Mouse (Mus musculus) hindbrain, embryonic 16.5 days (tissue): Measurements from ENCODE around the gene Usp32. TPM values are rescaled to one million over a fixed set of nuclear protein-coding genes. Genes with fewer than 3 reads are reported as not detected.

Experiments
- ATAC-seq: fragments of 200-750 bp; cut with Nextera tagmentation; 2 replicates; pipeline ENCODE4 v1.8.0; 2017; ENCODE audit warnings: moderate TSS enrichment, moderate library complexity
- H3K27ac ChIP-seq: fragments of 300-500 bp; sonication (generic); 2 replicates; pipeline ENCODE4 v1.5.1; 2014; ENCODE audit warnings: low read depth, mild to moderate bottlenecking, control low read depth, low read length, moderate library complexity
- H3K27me3 ChIP-seq: fragments of 300-500 bp; sonication (generic); replicated peaks from 2 replicates; pipeline ENCODE4 v1.6.1; 2014; ENCODE audit warnings: low read length; ENCODE audit not compliant: control insufficient read depth, insufficient read depth
- H3K36me3 ChIP-seq: fragments of 300-500 bp; sonication (generic); 2 replicates; pipeline ENCODE4 v1.6.1; 2014; ENCODE audit warnings: mild to moderate bottlenecking, low read length, moderate library complexity, mixed read lengths; ENCODE audit not compliant: control insufficient read depth, insufficient read depth
- H3K4me1 ChIP-seq: fragments of 300-500 bp; sonication (generic); 2 replicates; pipeline ENCODE4 v1.6.1; 2014; ENCODE audit warnings: low read depth, low read length; ENCODE audit not compliant: control insufficient read depth, insufficient read depth
- H3K4me2 ChIP-seq: fragments of 300-500 bp; sonication (generic); 2 replicates; pipeline ENCODE4 v1.6.1; 2014; ENCODE audit warnings: mild to moderate bottlenecking, low read length, control low read depth, moderate library complexity
- H3K4me3 ChIP-seq: fragments of 300-500 bp; sonication (generic); 2 replicates; pipeline ENCODE4 v1.5.1; 2014; ENCODE audit warnings: mild to moderate bottlenecking, low read length, control low read depth, moderate library complexity
- H3K9ac ChIP-seq: fragments of 300-500 bp; sonication (generic); 2 replicates; pipeline ENCODE4 v1.6.1; 2014; ENCODE audit warnings: low read depth, mild to moderate bottlenecking, control low read depth, low read length, moderate library complexity
- H3K9me3 ChIP-seq: fragments of 300-500 bp; sonication (generic); 2 replicates; pipeline ENCODE4 v1.6.1; 2014; ENCODE audit warnings: mild to moderate bottlenecking, low read length, moderate library complexity; ENCODE audit not compliant: control insufficient read depth
- WGBS: fragments of 180-500 bp; shearing (Covaris S2); extraction: QIAGEN DNeasy Blood & Tissue Kit; methylation state at CpG from one replicate; pipeline ENCODE4 v1.1.7; 2014; 5-methylcytosine and 5-hydroxymethylcytosine counted together
- polyA plus RNA-seq: library from polyadenylated mRNA; unstranded; fragments of >200 nt; fragmentation: Nextera tagmentation; extraction: Ambion mirVana; gene quantifications from 2 replicates; pipeline ENCODE4 v1.2.1, GENCODE M21; 2015

The Usp32 gene
- polyA plus RNA-seq, 1 experiment from 2014 or later = 9.7 TPM

DNA sequence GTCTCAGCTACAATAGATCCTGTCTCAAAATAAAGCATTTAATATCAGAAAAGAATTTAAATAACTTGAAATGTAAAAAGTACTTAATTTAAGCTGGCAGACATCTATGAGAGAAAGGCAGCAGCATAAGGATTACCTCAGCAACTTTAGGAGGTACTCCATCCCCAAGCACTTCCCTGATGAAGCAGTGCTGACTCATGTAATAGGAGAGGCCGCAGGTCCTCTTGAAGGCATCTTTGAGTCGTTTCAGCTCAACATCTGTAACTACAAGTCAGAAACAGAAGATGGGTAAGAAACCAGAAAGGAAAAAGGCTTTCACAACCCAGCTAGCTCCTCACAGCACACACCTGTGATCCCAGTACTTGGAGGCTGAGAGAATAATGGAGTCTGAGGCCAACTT lies 36.2 kb downstream of the Usp32 start:
- H3K4me2 ChIP-seq = no peak overlapping the region
- H3K4me1 ChIP-seq = no peaks in the 10 kb centered on the region
- H3K9me3 ChIP-seq = no peaks in the 10 kb centered on the region
- H3K9ac ChIP-seq = no peak overlapping the region
- no peak for ATAC-seq
- 65% methylated on average over 2 of the region's 2 CpGs for WGBS
- no peak overlapping the region for H3K27ac ChIP-seq
- H3K4me3 ChIP-seq = no peak overlapping the region
- no peaks in the 10 kb centered on the region for H3K36me3 ChIP-seq
- no peaks in the 10 kb centered on the region for H3K27me3 ChIP-seq

DNA sequence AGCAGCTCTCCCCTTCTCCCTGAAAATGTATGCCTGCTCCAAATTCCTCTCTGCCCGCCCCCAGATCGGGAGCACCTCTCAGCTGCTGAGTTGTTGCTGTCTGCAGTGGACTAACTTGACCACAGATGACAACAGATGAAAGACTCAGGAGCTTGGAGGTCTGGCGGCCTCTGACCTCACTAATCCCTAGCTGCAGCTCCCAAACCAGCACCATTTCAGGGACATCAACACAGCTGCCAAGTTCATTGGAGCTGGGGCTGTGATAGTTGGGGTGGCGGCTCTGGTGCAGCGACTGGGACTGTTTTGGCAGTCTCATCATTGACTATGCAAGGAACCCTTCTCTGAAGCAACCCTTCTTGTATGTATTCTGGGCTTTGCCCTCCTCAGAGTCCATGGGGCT lies 44.8 kb downstream of the Usp32 start:
- Histone ChIP-seq H3K27ac (no peak overlapping the region), H3K4me1 (no peaks in the 10 kb centered on the region), H3K27me3 (no peaks in the 10 kb centered on the region), H3K9ac (no peak overlapping the region), H3K36me3 (no peaks in the 10 kb centered on the region), H3K4me2 (no peak overlapping the region), H3K9me3 (no peaks in the 10 kb centered on the region), H3K4me3 (no peak overlapping the region)
- ATAC-seq = no peak
- 66% methylated on average over 5 of the region's 5 CpGs for WGBS

DNA sequence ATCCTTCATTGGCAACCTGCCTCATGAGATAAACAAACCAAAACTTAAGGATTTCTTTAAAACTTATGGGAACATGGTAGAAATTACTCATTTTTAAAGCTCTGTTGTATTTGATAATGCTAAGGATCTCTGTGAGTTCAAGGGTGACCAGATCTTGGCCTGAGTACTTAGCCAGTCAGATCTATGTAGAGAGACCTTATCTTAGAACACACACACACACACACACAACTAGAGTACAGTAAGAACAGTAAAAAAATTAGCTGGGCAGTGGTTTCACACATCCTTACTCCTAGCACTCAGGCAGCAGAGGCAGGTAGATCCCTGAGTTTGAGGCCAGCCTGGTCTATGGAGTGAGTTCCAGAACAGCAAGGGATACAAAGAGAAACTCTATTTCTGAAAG lies 53.7 kb downstream of the Usp32 start:
- no peaks in the 10 kb centered on the region for H3K27me3 ChIP-seq
- H3K9ac ChIP-seq = no peak overlapping the region
- H3K4me2 ChIP-seq = no peak overlapping the region
- H3K4me1 ChIP-seq = no peaks in the 10 kb centered on the region
- no peaks in the 10 kb centered on the region for H3K9me3 ChIP-seq
- no peak overlapping the region for H3K4me3 ChIP-seq
- no peak for ATAC-seq
- no peak overlapping the region for H3K27ac ChIP-seq
- no peaks in the 10 kb centered on the region for H3K36me3 ChIP-seq

DNA sequence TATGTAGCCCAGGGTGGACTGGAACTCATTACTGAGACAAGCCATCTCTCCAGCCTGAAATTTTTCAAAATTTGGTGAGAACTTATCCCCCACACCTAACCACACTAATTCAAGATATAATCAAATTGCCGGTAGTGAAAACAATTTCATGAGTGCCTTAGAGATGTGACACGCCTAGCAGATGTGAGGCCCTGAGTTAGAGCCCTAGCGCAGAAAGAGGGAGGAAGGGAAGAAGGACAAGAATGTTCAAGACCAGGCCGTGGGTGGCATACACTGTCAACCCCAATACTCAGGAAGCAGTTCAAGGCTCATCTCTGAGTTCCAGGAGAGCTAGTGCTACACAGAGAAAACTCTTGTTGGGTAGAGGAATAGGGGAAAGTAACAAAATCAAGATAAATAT lies 72.1 kb downstream of the Usp32 start:
- Histone ChIP-seq H3K9me3 (no peaks in the 10 kb centered on the region), H3K4me2 (no peak overlapping the region), H3K9ac (no peak overlapping the region), H3K27me3 (no peaks in the 10 kb centered on the region), H3K4me1 (no peaks in the 10 kb centered on the region), H3K36me3 (no peaks in the 10 kb centered on the region), H3K27ac (no peak overlapping the region), H3K4me3 (no peak overlapping the region)
- no peak for ATAC-seq
- WGBS = 98% methylated on average over 4 of the region's 4 CpGs

DNA sequence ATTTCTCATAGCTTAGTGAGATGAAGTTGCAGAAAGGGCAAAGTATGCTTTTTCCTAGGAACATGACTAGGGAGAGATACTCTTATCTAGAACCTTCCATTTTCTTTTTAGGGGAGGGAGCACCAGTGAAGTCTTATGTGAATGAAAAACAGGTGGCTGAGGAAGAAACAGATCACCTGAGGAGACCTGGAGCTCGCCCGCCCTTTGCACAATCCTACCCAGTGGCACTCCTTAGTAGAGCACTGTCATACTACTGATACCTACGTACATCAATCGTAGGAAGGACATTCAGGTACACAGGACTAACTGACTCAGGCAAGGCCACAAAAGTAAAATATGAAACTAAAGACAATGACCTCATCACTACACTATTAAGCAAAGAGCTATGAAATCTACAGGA lies 81.4 kb downstream of the Usp32 start:
- ATAC-seq = no peak
- no peaks in the 10 kb centered on the region for H3K36me3 ChIP-seq
- no peak overlapping the region for H3K4me3 ChIP-seq
- H3K27me3 ChIP-seq = no peaks in the 10 kb centered on the region
- H3K4me2 ChIP-seq = no peak overlapping the region
- no peaks in the 10 kb centered on the region for H3K9me3 ChIP-seq
- no peaks in the 10 kb centered on the region for H3K4me1 ChIP-seq
- H3K9ac ChIP-seq = no peak overlapping the region
- 97% methylated on average over 4 of the region's 4 CpGs for WGBS
- no peak overlapping the region for H3K27ac ChIP-seq

DNA sequence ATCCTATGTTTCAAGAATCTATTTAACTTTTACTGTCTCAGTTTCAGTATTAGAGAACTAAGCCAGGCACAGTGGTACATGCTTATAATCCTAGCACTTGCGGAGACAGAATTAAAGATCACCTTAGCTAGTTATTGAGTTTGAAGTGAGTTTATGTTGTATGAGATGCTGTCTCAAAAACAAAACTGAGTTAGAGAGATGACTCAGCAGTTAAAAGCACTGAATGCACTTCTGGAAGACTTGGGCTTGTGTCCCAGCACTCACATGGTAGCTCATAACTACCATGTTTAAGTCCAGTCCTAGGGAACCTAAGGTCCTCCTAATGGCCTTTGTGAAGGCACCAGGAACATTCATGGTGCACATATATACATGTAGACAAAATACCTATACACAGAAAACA lies 82.4 kb downstream of the Usp32 start:
- H3K9ac ChIP-seq = no peak overlapping the region
- ATAC-seq = no peak
- no peak overlapping the region for H3K4me2 ChIP-seq
- H3K9me3 ChIP-seq = no peaks in the 10 kb centered on the region
- H3K36me3 ChIP-seq = no peaks in the 10 kb centered on the region
- H3K27me3 ChIP-seq = no peaks in the 10 kb centered on the region
- H3K4me3 ChIP-seq = no peak overlapping the region
- WGBS = 98% methylated on average over 1 of the region's 1 CpGs
- H3K27ac ChIP-seq = no peak overlapping the region
- no peaks in the 10 kb centered on the region for H3K4me1 ChIP-seq

DNA sequence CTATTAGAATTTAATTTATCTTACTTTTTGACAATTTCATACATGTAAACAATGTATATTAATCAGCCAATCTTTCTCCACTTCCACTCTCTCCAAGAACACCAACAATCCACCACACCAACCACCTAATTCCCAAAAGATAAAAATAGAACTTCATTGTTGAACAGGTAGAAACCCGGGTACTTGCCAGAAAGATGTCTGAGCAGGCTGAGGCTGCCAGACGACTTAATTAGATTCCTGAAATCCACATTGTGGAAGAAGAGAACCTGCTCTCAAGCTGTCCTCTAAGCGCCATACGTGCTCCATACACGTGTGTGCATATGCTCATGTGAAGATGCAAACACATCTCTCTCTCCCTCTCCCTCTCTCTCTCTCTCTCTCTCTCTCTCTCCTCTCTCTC lies 83.1 kb downstream of the Usp32 start:
- Histone ChIP-seq H3K27me3 (no peaks in the 10 kb centered on the region), H3K4me3 (no peak overlapping the region), H3K27ac (no peak overlapping the region), H3K9me3 (no peaks in the 10 kb centered on the region), H3K36me3 (no peaks in the 10 kb centered on the region), H3K4me2 (no peak overlapping the region), H3K9ac (no peak overlapping the region), H3K4me1 (no peaks in the 10 kb centered on the region)
- ATAC-seq = no peak
- 76% methylated on average over 5 of the region's 5 CpGs for WGBS

DNA sequence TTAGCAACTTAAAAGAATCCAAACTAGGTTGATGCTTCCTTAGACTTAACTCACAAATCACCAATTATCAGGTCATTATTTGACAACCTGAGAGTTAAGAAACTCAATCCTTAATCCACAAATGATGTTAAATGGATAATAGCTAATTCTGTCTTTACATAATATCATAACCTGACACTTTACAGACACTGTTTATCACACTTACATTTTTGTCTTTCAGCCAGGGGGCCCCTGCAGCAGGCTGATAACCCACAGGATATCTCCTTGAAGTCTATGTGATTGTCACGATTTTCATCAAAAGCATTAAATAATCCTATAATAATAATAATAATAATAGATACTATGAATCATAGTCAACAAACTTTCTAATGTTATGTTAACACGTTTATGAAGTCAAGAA lies 84.4 kb downstream of the Usp32 start:
- WGBS = 98% methylated on average over 2 of the region's 2 CpGs
- Histone ChIP-seq H3K4me3 (no peak overlapping the region), H3K36me3 (no peaks in the 10 kb centered on the region), H3K4me2 (no peak overlapping the region), H3K9me3 (no peaks in the 10 kb centered on the region), H3K4me1 (no peaks in the 10 kb centered on the region), H3K9ac (no peak overlapping the region), H3K27me3 (no peaks in the 10 kb centered on the region), H3K27ac (no peak overlapping the region)
- ATAC-seq = no peak

DNA sequence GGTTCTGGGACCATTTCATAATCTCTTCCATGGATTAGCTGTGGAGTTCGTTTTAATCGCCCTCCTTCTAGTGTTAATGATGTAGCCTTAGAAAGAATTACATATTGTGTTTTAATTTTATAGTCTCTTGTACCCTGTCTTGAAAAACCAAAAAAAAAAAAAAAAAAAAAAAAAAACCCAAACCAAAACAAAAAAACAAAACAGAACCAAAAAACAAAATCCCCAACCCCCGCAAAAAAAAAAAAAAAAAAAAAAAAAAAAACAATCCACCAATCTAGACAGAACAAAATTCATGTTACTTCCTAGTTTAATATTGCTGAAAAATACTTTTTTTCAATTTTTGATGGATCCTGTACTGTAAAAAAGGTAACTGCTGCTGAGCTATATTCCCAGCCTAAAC lies 100.7 kb downstream of the Usp32 start:
- WGBS = over 99% methylated on average over 3 of the region's 3 CpGs
- H3K4me2 ChIP-seq = no peak overlapping the region
- no peak overlapping the region for H3K9ac ChIP-seq
- no peaks in the 10 kb centered on the region for H3K27me3 ChIP-seq
- H3K27ac ChIP-seq = no peak overlapping the region
- peaks cover 6% of the 10 kb centered on the region for H3K36me3 ChIP-seq
- no peaks in the 10 kb centered on the region for H3K4me1 ChIP-seq
- no peak overlapping the region for H3K4me3 ChIP-seq
- no peaks in the 10 kb centered on the region for H3K9me3 ChIP-seq
- ATAC-seq = no peak

DNA sequence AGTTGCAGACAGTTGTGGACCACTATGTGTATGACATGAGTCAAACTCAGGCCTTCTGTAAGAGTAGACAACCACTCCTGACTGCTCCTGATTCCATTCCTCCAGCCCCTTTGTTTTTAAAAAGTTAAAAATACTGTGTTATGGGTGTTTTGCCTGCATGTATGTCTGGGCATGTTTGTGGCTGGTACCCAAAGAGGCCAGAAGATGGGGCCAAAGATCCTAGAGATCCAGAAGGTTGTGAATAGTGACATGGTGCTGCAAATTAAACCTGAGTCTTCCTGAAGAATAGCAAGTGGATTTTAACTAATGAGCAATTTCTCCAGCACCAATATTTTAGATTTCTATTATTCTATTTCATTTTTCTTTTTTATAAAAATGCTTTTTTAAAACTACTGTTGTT lies 126.8 kb downstream of the Usp32 start:
- Histone ChIP-seq H3K36me3 (peaks cover 14% of the 10 kb centered on the region), H3K4me1 (no peaks in the 10 kb centered on the region)
- ATAC-seq = no peak

More for the DNA sequence above, 126.8 kb downstream of the Usp32 start:
- H3K27me3 ChIP-seq = no peaks in the 10 kb centered on the region
- H3K27ac ChIP-seq = no peak overlapping the region
- H3K4me2 ChIP-seq = no peak overlapping the region
- no peak overlapping the region for H3K9ac ChIP-seq
- no peaks in the 10 kb centered on the region for H3K9me3 ChIP-seq
- H3K4me3 ChIP-seq = no peak overlapping the region
